Mouse (Mus musculus): Measurements from ENCODE around the gene Phospho2.
"Not testable (repeated sequence)": the region's sequence is repeated elsewhere in the genome, so short reads cannot be mapped to it uniquely, and the experiment has no call there.

Phospho2 gene

DNA sequence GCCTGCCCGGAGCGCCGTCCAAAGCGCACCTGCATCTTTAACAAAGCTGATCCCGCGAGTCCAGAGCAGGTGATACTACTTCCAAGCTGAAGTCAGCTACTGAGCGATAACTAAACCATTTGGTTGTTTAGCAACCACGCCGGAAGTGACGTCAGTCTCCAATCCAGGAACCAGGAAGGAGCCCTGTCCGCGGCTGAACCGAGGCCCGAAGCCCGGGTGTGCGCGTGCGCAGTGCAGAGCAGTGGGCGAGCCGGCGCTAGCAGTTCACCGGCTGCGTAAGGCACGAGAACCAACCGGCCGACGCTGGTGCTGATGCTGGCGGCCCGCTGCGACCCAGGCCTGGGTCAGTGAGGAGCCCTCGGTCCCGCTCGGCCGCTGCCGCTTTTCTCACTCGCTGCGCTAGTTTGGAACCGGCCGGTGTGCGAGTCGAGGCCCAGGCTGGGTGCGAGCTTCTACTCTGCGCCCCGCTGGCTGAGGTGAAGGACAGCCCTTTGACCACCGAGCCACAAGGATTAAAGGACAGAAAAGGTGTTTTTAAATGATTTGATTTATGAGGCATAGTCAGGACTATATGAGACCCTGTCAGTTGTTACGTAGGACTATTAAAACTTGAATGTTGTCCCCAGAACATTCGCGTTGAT lies at the start of gene Phospho2, which contains the start of gene Ccdc173:
Gene Phospho2, plus strand, starts transcription at position 195 of the 641 bp plus-strand sequence.
Gene Ccdc173, minus strand, starts transcription at position 147 of the 641 bp plus-strand sequence.
- DNase-seq (ENCODE audit: low spot score): peak; percentile 99

DNA sequence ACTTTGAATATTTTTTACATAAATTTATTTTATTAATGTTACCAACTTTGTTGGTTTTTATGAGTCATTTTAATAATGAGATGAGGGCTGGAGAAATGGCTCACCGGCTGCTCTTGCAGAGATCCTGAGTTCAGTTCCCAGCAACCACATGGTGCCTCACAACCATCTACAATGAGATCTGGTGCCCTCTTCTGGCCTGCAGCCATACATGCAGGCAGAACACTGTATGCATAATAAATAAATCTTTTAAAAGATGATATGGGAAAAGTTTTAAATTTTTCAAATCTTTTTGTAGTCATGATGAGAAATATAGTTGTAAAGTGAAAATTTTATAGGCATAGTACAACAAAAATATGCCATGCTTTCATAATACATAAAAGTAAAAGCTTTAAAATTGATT lies 44.3 kb upstream of the Phospho2 start:
- no peak for DNase-seq (ENCODE audit: low spot score)

DNA sequence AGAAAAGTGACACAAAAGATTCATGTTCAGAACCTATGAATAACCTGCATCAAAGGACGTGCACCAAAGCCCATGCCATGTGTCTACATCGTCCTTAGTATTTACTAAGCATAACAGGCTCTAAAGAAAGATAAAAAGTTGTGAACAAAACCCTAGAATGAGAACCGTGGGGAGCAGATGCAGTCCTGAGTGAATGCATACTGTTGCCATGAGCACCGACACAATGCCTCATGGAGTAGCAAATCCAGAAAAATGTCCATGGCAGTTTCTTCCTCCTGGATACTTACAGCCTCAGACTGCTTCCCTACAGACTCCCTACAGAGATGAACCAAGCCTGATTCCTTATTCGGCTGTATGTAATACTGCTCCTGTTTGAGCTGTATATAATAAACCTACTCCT lies 28.4 kb upstream of the Phospho2 start:
- no peak for DNase-seq (ENCODE audit: low spot score)

DNA sequence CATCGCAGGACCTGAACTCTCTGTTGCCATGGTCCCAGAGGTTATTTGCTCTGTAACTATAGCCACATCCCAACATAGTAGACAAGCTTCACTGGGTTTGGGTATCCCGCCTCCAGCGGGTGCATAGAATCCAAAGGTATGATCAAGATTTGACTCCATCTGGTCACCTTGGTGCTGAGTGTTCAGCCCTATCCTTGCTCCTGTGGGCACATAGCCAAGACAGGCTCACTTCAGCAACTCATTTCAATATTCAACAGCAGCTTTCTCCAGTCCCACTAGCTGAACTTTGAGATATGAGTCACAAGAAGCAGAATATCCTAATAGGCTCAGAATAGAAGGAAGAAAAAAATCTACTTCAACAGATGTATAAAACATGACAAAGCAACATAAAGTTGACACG lies 26.1 kb upstream of the Phospho2 start:
- DNase-seq (ENCODE audit: low spot score): no peak

DNA sequence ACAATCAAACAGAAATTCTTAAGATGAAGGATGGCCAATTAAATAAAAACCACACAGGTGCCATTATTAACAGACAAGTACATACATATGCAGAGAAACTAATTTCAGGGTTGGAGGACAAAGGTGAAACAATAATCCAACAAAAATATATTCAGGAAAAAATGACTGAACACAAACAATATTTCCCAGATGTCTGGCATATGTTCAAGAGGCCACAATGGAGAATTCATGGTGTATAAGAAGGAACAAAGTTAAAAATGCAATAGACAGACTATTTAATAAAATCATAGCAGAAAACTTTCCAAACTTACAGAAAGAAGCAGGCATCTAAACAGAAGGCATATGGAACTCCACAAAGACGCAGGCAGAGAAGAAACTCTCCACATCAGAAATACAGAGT lies 24.7 kb upstream of the Phospho2 start:
- DNase-seq (ENCODE audit: low spot score): no peak

DNA sequence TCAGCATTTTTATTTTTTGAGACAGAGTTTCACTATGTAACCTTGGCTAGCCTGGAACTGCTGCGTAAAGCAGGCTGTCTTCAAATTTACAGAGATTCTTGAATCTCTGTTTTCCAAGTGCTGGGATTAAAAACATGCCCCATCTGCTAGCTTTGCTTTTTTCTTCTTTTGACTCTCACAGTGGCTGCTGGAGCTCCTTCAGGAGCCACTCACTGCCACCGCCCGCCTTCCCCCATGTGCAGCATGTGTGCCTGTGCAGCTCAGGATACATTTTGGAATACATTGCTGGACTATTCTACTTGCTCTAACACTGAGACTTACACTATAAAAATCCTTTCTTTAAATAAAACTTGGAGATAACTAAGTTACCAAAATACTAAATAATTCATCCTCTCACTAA lies 16.1 kb upstream of the Phospho2 start:
- no peak for DNase-seq (ENCODE audit: low spot score)

DNA sequence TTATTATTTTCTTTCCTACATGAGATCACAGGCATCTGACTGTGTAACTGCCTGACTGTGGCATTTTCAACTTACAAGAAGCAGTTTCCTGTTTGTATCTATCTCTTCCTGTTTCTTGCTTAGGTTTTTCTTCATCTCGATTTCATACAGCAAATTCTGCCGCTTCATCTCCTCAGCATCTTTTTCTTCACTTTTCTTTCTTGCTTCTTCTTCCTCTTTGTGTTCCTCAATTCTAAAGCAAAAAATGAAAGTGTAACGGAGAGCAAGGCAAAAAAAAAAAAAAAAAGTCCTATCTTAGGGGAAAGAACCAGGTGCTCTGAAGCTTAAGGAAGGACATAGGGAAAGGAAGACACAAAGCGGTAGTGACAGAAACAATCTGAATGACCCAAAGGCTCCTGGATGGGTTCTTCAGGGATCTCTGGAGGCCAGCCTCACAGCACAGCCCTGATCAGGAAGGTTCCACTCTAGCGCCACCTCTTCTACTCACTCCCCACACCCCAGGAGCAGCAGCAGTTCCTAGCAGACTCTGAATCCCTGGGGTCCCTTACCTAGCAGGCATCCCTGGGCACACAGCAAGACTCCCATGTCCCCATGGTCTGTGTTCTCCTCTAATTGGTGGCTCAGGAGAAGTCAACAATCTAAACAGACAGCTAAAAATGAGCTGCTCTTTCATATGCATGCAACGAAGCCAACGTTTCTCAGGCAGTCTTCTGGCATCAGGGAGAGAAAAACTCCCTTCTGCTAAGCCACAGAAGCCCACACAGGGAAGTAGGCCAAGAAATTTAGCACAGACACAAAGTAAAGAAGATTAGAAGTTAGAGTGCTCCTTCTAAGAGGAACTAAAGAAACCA lies 11.2 kb upstream of the Phospho2 start:
- no peak for DNase-seq (ENCODE audit: low spot score)

DNA sequence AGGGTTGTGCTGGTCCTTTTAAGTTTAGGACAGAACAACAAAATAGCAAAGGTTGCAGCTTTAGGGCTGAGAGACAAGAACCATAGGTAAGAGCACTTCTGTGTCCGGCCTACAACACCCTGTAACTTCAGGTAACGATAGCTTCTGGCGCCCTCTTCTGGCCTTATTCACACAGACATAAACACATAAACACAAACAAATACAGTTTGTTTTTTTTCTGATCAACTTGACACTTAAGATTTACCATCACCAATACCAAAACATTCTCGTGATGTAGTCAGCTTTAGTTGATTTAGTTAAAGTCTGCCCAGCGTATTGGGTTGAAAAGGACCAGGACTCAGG lies 10.6 kb upstream of the Phospho2 start:
- DNase-seq (ENCODE audit: low spot score): peak; percentile 26

DNA sequence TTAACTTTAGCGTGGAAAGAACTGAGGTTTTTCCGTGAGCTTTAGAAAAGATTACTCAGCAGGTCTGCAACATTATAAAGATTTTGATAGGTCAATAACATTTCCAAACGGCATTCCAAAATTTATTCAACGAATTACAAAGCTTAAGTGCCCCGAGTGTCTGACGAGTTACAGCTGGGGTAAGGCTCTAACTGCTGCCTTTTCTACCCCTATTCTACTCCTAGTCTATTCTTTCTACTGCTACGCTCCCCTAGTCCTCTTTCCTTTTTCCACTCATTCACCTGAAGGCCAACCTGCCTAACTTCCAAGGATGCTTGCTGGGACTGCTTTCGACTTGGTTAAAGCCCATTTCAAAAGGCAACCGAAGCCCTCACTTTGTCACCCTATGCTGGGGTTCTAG lies 449 bp upstream of the Phospho2 start:
- DNase-seq (ENCODE audit: low spot score): no peak

DNA sequence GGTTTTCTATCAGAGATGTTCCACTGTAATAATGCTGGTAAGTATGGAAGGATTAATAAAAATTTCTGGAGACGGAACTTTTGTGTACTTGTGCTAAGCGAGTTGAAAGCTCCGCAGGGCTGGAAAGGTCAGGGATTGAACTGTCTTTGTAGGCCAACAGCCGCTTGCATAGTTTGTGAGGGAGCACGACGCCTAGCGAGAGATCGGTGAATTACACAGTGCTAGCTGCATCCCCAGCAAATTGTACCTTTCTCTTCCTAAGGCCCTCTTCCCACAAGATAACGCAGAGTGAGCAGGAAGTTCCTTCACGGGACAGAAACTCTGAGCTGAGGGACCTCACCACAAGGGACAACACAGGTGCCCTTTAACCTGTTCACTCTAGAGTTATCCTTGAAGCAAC lies 862 bp downstream of the Phospho2 start:
- DNase-seq (ENCODE audit: low spot score): peak; percentile 87

DNA sequence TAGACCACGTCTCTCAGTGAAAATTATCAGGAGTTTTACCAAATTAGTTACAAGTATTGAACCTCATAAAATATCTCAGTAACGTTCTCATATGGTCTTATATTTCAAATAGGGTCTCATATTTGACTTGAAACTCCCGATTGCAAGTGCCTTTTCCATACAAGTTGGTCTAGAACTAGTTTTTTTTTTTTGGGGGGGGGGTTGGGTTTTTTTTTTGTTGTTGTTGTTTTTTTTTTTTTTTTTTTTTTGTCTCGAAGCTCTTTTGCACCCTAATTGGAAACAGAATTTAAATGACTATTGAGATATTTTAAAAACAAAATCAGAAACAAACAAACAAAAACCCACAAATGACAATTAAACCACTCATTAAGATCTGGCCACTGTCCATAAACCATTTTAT lies 1.3 kb downstream of the Phospho2 start:
- DNase-seq (ENCODE audit: low spot score): no peak

DNA sequence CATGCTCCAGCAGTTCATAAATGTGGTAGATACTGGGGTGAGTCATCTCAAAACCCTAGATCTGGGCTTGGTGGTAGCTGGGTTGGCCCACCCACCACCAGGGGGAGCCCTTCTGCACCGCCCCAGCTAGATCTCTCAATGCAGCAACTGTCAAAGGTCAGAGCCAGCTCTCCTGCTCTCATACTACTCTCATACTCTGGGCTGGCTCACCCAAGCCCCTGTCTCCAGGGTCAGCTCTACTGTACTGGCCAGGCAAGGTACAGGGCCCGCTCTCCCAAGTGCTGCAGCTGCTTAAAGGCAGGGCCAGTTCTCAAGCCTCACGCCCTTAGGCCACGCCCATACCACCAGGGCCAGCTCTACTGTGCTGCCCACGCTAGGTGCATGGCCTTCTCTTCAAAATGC lies 13.5 kb downstream of the Phospho2 start:
- peak; percentile 73 for DNase-seq (ENCODE audit: low spot score)

DNA sequence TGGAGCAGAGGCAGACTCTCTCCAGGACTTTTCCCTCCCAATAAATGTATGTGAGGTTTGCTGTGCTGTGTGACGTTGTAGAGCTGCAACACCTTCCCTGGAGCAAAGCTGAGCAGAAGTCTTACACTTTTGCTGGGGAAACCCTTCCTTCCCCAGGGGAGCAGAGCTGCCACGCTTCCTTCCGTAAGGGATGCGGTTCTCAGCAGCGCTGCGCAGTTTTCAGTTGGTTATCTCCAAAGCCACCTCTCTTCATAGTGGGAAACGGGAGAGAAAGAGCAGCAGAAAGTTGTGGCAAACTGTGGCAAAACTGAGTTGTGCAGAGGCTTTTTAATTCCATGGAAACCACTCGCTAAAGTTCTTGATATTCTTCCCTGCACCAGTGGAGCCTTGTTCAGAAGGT lies 14.3 kb downstream of the Phospho2 start:
- no peak for DNase-seq (ENCODE audit: low spot score)

DNA sequence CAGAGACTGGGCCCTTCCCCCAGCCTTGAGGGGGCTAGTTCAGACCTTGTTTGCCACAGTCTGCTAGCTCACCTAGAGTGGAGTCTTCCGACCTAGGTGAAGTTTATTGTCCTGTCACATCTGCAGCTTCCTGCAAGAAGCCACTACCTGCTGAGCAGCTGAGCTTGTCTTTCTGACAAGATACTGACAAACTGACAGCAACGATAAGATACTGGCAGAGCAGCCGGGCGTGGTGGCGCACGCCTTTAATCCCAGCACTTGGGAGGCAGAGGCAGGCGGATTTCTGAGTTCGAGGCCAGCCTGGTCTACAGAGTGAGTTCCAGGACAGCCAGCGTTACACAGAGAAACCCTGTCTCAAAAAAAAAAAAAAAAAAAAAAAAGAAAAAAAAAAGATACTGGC lies 15.2 kb downstream of the Phospho2 start:
- not testable (repeated sequence) for DNase-seq (ENCODE audit: low spot score)

DNA sequence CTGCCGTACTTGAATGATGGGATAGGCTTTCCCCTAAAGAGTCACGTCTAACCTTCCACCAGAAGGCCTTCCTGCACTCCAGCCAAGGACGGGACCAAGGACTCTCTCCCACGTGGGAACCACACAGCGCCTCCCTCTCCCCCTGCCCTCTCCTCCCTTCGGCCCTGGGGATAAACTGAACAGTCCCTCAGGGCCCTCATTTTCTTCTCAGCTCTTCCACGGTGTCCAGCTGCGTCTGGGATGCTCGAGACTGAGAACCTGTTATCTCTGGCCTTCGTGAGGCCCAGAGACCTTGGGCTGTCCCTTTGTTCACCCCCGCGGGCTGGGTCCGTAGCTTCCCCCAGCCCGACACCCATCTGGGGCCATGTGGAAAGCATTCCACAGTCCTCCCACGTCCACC lies 20.7 kb downstream of the Phospho2 start:
- DNase-seq (ENCODE audit: low spot score): no peak

DNA sequence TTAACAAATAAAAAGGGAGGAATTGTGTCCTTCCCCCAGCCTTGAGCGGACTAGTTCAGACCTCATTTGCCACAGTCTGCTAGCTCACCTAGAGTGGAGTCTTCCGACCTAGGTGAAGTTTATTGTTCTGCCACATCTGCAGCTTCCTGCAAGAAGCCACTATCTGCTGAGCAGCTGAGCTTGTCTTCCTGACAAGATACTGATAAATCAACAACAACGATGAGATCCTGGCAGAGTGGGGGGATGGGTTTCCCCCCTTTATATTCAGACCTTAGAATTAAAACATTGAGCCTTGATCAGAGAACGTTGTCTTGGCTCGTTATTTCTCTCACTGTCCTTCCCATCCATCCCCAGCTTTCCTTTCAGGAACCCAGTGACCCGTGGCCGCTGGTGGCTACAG lies 21.9 kb downstream of the Phospho2 start:
- DNase-seq (ENCODE audit: low spot score): not testable (repeated sequence)

DNA sequence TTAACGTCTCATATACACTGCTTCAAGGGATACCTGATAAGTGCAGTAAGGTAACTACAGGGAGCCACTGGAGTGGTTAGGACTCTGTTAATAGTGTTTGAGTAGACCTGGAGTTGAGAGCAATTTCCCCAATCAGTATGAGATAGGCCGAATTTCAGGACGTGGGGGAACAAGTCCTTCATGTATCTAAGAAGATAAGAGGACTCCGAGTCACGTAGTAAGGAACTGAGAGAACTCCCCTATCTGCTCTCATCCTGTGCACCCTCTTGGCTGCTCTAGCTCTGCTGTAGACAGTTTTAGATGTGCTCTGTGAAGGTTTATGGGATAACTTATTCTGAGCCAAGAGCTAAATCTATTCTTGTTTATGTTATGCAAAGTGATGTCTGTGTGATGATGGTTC lies 27.2 kb downstream of the Phospho2 start:
- no peak for DNase-seq (ENCODE audit: low spot score)

DNA sequence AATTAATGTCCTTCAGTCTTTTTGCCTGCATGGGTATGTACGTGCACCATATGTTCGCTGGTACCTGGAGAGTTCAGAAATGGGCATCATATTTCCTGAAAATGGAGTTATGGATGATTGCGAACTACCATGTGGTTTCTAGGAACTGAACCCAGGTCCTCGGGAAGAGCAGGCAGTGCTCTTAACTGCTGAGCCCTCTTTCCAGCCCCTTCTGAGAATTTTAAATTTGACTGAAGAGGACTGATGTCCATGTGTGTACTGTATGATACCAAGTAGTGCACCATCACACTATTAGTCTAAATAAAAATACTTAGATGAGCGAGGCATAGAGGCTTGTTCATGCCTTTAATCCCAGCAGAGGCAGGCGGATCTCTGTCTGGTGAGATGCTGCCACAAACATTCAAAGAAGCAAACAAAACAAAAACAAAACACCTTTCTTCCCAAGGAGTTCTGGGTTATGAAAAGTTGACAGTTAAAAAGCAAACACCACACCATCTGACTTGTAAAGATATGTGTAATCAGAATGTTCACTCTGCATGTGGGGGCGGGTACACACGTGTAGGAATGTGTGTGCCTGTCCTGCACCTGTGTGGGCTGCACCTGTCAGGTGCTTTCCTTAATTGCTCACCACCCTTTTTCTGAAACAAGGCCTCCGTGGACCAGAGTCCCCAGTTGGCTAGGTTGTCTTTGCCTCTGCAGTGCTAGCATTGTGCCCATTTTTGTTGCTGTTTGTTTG lies 29.1 kb downstream of the Phospho2 start:
- no peak for DNase-seq (ENCODE audit: low spot score)

DNA sequence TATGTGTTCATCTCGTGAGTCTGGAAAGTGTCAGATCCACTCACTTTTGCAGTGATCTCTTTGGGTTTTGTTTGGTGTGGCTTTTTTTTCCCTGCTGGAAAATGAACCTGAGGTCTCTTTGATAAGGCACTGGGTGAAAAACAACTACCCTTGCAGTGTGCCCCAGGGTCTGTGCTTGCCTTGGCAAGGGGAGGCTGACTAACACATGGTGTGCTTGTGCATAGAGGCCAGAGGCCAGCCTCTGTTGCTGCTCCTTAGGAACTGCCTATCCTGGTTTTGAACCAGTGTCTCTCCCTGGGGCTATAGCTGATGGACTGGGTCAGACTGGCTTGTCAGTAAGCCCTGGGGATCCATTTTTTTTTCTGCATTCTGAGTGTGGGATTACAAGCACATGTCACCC lies 30.8 kb downstream of the Phospho2 start:
- no peak for DNase-seq (ENCODE audit: low spot score)

DNA sequence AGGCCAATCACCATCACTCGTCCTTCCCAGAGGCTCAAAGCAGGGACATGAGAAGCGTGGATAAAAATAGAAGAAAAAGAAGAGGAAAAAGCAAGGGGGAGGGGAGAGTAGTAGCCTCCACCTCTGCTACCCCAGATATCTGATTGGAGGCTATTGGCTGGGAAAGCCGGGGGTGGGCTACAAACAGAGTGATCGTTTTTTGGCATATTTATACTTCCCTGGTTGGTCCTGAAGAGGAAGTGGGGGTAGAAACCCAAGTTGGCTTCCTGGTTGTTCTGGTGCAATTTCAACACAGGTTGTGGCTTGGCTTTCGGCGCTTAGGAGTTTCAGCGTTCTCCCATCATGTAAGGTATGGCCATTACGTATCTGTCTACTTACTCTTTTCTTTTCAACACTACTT lies 32.3 kb downstream of the Phospho2 start, which contains the start of gene Klhl23:
Gene Klhl23, plus strand, starts transcription at position 234 of the 400 bp plus-strand sequence.
- peak; percentile 6 for DNase-seq (ENCODE audit: low spot score)

DNA sequence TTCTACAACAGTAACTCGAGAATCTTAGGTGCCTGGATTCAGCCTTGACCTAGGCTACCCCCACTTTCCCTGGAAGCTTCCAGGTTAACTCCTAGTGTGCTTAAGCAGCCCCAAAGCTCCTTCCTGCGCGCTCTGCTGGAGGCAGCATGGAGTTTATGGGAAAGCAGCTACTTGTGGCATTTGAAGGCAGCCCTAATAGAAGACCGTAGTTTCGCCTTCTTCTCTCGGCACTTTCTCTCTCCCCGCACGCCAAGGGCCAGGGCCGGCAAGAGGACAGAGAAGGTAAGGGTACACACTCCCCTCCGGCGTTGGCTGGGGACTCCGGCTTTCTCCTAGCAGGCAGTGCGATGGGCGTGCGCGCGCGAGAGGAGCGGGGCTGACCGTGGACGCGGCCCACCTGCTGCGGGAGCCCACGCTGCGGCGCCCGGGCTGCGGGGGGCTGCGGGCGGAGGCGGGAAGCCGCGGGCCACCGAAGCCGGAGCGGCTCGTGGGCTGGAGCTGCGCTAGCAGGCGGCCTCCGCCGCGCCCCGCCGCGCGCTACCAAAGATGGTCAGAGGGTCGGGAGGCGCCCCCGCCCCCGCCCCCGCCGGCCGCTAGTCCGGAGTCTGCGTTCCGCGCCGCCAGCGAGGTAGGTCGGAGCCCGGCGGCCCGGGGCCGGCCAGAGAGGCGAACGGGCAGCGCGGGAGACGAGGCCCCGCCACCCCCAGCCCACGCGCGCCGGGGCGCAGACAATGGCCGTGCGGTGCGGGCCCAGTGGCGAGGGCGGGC lies 33.1 kb downstream of the Phospho2 start:
- peak; percentile 38 for DNase-seq (ENCODE audit: low spot score)

DNA sequence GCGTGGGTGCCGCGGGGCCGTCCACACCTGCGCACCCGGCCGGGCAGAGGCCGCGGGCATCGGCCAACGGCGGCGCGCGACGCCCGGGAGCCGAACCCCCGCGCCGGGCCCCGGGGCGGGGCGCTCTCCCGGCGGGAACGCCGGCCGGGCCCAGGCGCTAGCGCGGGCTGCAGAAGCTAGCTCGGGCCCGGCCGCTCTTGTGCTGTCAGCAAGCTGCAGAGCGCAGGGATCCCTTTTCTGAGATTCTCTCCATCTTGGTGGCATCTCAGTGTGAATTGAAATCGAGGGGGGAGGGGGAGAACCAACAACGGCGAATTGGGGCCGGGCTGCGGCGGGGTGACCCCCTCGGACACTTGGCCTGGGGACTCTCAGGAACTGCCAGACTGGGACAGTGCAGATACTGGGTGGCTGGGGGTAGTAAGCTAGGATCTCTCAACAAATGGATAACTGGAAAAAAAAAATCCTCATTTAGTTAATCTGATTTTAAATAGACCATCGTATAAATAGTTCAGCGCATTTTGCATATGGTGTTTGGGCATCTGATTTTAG lies 33.8 kb downstream of the Phospho2 start:
- no peak for DNase-seq (ENCODE audit: low spot score)

Measured in urinary bladder, postnatal 14 days (tissue).